Mouse (Mus musculus) Muller cell, postnatal 12 days (primary cell): ENCODE results near the gene Dll4.

Experiments used
- DNase-seq: peaks from one replicate; pipeline ENCODE4 v3.0.0-alpha.2; 2015; ENCODE audit errors: inconsistent ontology term

Dll4 gene

DNA sequence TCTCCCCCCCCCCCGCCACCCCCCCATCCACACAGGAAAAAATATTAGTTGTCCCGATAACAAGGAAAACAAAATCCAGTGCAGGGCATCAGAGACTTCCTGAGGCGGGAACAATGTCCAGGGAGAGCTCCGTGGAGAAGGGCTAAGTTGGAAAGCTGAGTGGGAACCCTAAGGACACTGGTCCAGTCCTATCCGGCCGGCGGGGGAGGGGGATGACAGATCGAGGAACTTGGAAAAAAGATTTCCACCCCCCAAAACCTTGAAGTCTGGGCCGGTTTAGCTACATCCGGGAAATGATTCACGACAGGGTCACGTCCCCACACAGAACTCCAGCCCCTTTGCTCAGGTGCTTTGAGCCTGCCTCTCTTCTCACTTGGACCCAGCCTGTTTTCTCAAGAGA, 14.0 kb upstream of the Dll4 start:
- no peak for DNase-seq

DNA sequence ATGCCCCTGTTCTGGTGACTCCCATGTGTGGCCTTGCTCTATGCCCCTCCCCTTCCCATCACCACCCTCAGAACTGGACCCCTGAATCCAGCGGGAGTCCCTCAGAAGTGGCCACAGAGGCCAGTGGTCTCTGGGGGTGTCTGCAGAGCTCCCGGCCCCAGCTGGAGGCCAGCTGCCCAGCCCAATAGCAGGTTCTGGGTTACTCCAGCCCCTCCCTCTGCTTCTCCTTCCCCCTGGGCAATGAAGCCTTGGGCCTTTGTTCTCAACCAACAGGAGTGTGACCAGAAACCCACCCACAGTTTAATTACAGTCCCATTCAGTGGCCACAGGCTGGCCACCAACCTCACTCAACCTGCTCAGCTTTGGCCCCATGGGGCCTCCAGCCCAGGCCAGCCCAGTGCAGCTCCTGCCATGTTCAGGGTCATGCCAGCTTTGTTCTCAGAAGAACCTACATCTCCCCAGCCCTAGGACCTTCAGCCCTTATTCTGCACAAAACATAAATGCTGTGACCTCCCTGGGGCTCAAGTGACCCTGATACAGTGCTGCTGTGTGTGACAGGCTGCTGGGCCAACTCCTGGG, 13.1 kb upstream of the Dll4 start:
- no peak for DNase-seq

GRCm38 (mm10) chr2:119313780-119314479, 11.7 kb upstream of the Dll4 start:
- peak; percentile 53 for DNase-seq

- no peak for DNase-seq
Observed at GRCm38 (mm10) chr2:119314742-119315310, 10.8 kb upstream of the Dll4 start.

DNA sequence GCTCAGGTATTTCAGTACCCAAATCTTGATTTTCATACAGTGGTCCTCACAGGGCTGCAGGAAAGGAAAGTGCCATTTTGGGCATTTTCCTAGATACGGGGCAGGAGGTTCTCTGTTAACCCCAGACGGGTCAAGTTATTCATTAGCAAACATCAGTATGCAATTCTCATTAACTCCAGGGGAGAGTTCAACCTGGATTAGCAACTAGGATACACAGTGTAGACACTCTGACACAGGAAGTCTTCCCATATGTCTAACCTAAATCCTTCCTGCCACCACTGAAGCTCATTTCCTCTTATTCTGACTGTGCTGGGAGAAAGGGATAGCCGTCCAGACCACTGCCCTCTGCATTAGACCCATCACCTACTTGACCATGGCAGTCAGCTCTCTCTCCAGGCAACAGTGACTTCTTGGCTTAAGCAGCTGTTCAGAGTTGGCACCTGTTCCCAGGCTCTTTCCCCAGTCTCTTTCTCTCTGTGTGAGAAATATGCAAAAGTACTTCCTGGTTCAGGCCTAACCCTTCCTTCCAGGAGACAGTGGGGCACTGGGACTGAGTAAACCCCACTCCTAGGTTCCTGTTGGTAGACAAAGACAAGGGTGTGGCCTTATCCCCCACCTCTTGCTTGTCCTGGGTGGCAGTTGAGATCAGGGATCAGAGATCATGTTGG, 7.4 kb upstream of the Dll4 start:
- DNase-seq, result no peak

GRCm38 (mm10) chr2:119320571-119320970, 5.0 kb upstream of the Dll4 start:
- no peak for DNase-seq

DNA sequence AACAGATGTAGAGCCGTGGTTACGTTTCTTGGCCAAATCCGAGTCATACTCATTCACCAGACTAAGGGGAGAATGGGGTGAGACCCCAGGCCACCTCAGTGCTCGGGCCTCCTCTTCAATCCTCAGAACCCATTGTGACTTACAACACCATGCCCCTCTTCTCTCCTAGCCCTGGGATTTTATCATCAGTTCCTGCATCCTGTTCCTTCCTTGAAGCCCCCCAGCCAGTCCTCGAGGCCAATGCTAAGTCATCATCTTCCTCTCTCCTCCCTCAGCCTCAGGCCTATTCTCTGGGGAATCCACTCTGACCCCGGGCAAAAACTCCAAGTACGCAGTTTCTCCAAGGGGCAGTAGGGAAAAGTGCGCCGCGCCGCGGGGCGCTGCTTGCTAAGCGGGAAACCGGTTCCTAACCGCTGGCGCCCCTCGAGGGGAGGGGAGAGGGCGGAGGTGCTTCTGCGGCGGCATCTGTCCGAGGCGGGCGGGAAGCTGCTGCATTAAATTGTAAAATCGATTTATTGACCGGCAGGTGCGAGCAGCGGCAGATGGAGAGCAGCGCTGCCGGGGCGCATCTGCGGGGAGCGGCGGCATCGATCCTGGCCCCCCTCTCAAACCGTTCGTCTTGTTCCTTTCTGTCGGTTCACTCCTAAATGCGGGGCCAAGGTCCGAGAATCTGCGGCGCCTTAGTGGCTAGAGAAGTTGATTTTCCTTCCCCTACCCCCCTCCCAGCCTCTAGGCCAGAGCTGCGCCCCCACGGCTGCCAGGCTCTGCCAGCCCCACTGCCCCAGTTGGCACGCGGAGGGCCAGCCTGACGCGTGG, 3.6 kb upstream of the Dll4 start:
- no peak for DNase-seq

DNA sequence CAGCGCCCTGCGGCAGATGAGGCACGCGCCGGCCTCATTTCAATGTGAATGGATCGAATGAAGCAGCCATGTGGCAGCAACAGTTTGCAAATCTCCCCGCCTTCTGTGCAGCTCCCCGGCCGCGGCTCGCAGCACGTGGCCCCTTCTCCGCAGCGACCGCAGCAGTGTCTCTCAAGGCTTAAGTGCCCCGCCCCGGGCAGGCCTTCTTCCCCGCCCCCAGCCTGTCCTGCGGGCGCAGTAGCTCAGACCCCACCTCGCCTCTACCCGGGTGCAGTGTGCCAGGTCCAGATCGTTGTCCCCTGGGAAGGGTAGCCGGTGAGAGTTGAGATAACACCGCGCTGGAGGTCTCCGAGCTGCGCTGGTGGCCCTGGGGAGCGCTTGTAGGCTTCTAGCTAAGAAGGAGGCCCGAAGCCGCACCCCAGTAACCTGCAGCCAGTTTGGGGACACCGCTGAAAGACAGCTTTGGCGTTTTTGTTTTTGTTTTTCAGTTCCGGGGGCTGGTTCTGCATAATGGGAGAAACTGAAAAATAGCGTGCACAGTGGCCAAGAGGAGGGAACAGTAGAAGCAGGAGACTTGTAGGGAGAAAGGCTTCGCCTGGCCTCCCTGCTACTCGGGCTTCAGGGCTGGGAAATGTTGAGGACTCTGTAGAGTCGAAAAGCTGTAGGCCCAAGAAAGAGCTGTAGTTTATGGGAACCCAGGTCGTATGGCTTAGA, 2.8 kb upstream of the Dll4 start:
- peak; percentile 75 for DNase-seq

DNA sequence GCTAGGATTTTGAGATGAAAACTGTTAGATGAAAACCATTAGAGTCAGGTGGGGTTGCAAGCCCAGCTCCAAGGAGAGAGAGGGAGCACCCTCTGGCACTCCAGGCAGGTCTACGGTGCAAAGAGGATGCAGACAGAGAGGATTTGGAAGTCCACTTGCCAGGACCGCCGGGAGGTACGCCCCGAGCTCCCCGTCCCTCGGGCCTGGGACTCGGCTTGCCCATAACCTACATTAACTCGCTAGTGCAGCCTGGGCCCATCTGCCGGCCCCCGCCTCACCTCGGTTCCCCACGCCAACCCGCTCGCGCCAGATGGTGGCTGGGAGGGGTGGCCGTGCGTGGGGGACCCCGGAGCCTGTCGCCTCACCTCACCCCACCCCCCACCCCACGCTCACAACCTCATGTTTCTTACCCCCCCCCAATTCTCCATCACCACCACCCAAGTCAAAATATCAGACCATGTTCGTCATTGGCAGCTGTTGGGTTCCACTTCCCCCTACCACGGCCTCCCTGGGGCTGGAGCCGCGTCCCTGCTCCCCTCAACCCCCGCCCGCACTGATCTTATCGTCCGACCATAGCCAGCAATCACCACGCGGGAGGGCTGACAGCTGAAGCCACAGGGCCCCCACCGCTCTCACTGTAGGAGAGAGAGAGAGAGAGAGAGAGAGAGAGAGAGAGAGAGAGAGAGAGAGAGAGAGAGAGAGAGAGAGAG, 1.6 kb upstream of the Dll4 start:
- no peak for DNase-seq

GRCm38 (mm10) chr2:119324576-119325318, 837 bp upstream of the Dll4 start:
- DNase-seq, result no peak

DNA sequence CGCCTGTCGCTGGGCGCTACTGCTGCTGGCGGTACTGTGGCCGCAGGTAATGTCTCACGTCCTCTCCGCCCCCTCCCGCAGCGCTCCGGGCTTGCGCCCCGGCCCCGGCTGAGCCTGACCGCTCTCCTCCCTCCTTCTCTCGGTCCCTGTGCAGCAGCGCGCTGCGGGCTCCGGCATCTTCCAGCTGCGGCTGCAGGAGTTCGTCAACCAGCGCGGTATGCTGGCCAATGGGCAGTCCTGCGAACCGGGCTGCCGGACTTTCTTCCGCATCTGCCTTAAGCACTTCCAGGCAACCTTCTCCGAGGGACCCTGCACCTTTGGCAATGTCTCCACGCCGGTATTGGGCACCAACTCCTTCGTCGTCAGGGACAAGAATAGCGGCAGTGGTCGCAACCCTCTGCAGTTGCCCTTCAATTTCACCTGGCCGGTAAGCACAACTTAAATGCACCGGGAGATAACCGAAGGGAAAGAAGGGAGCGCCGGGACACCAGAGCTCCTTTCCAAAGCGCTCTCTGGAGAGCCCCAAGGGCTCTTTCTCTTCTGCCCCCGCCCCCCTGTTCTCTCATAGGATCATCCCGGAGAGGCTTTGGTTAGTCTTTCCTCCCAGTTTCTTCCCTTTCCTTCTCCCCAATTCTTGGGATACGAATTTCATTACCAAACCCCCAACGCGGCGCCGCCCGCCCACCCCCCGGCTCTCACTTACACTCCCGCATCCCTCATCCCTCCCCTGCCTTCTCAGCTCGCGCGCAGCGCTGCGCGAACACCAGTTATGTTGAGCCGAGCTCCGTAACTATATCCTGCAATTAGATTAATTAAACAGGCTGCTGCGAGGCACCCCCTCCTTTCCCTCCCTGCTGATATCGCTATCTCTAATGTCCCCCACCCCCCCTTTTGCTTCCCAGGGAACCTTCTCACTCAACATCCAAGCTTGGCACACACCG, 847 bp downstream of the Dll4 start:
- DNase-seq, result no peak

- DNase-seq, result no peak
Observed at GRCm38 (mm10) chr2:119327102-119327480, 1.5 kb downstream of the Dll4 start.

DNA sequence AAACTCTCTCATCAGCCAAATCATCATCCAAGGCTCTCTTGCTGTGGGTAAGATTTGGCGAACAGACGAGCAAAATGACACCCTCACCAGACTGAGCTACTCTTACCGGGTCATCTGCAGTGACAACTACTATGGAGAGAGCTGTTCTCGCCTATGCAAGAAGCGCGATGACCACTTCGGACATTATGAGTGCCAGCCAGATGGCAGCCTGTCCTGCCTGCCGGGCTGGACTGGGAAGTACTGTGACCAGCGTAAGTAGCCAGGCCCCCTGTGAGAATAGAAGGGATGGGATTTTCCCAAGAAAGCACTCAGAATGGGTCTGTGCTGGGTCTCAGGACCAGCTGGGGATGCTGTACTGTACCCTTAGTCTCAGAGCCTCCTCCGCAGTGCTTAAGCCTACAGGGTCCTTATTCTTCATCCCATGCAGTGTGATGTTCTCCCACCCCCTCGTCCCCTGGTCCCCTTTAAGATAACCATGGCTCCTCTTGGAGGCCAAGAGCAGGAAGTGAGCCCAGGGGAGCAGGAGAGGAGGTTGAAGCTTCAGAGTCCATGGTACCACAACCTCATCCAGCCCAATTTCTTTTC, 2.5 kb downstream of the Dll4 start:
- no peak for DNase-seq

DNA sequence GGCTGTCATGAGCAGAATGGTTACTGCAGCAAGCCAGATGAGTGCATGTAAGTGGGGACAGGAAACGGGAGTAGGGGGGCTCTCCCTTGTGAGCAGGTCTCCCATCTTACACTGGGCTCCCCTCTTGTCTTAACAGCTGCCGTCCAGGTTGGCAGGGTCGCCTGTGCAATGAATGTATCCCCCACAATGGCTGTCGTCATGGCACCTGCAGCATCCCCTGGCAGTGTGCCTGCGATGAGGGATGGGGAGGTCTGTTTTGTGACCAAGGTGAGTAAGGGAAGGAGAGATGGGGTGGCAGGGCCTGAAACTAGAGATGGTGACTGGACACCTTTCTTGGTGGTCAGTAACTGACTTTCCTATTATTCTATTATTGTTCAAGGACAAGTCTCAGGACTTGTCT, 3.0 kb downstream of the Dll4 start:
- no peak for DNase-seq

- no peak for DNase-seq
Observed at GRCm38 (mm10) chr2:119329123-119329817, 3.7 kb downstream of the Dll4 start.

- no peak for DNase-seq
Observed at GRCm38 (mm10) chr2:119330795-119331194, 5.2 kb downstream of the Dll4 start.

DNA sequence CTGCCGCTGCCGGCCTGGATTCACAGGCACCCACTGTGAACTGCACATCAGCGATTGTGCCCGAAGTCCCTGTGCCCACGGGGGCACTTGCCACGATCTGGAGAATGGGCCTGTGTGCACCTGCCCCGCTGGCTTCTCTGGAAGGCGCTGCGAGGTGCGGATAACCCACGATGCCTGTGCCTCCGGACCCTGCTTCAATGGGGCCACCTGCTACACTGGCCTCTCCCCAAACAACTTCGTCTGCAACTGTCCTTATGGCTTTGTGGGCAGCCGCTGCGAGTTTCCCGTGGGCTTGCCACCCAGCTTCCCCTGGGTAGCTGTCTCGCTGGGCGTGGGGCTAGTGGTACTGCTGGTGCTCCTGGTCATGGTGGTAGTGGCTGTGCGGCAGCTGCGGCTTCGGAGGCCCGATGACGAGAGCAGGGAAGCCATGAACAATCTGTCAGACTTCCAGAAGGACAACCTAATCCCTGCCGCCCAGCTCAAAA, 6.6 kb downstream of the Dll4 start:
- no peak for DNase-seq

DNA sequence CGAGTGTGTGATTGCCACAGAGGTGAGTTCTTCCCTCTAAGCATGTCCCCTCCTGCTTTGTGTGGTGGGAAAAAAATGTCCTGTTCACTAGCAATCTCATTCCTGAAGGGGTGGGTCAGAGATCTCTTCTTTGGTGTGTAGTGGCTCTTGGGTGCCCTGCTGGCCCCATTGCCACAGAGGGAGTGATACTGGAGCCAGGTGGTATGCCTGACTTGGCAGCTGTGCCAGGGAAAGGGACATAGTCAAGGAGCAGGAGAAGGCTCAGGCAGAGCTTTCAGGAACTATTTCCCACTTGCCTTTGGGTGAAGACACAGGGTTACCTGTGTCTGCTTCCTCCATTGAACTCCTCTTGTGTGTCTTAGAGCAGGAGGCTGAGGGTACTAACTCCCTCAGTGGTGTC, 8.6 kb downstream of the Dll4 start:
- DNase-seq, result no peak
